Mouse (Mus musculus): ENCODE data around the gene Pth2. TPM values are rescaled to one million over a fixed set of nuclear protein-coding genes. Genes with fewer than 3 reads are reported as not detected.
"Not testable (repeated sequence)": the region's sequence is repeated elsewhere in the genome, so short reads cannot be mapped to it uniquely, and the experiment has no call there.

Gene Pth2
- total RNA-seq, 4 experiments from 2014 or later: not detected

DNA sequence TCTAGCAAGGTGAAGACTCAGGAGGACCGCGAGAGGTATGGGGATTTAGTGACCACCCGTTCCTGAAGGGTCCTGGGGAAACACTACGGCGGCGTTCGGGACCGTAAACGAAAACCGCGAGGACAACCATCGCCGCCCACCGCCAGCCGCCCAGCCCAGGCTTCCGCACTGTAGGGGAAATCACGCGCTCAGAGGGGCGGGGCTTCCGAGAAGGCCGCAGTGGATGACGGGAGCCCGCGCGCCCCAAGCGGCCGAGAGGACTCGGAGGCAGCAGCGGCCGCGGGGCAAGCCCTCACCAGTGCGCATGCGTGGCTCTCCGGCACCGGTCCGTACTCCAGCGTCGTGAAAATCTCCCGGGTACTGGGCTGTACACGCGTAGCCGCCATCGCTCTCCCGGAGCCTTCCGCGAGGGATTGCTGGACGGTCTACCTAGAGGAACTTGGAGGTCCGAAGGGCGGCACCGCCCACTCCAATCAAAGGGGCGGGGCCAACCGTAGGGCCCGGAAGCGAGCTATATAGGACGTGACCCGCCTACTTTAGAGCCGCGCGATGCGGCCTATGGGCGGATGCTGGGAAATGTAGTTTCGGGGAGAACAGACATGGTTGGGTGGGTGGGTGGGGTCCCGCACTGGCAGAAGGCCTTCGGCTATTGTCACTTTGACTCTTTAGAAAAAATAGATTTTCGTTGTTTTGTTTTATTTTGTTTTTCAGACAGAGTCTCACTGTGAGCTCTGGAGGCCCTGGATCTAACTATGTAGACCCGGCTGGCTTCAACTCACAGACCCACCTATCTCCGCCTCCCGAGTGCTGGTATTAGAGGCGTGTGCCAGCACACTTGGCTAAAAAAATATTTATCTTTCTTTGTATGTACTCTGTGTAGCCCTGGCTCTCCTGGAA is 26.5 kb upstream of the Pth2 start, which contains the start of the genes Pih1d1 and Aldh16a1:
Gene Pih1d1, plus strand, starts transcription at position 208 of the 897 bp plus-strand sequence.
Gene Aldh16a1, minus strand, starts transcription at position 489 of the 897 bp plus-strand sequence.
- DNase-seq: peak; percentile 93

DNA sequence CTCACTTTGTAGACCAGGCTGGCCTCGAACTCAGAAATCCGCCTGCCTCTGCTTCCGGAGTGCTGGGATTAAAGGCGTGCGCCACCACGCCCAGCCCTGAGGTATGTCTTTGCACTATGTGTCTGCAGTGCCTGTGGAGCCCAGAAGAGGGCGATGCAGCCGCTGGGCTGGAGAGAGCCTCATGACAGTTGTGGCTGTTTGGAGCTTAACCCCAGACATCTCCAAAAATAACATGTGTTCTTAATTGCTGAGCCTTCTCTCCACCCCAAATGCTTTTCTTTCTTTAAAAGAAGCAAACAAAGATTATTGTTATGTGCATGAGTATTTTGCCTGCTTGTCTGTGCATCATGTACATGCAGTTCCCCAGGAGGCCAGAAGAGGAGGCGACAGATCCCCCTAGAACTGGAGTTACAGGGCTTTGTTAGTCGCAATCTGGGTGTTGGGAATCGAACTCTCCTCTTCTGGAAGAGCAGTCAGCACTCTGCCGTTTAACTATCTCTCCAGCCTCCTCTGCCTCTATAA is 25.7 kb upstream of the Pth2 start:
- no peak for DNase-seq

DNA sequence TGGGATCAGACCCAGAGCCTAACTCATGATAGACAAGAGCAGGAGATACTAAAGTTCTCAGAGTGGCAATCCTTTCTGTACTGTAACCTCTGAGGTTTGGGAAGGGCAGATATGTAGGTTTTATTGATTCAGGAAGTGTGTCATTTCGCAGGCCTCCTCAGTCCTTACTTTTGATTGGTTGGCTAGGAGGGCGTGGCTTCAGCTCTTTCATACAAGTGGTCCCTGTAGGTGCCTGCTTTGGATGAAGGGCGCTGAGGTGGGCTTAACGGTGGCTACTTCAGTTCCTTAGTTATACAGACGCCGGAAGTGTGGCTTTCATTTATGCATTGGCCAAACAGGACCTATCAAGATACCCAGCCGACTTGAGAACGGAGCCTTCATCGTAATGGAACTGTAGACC is 25.2 kb upstream of the Pth2 start:
- DNase-seq: no peak

DNA sequence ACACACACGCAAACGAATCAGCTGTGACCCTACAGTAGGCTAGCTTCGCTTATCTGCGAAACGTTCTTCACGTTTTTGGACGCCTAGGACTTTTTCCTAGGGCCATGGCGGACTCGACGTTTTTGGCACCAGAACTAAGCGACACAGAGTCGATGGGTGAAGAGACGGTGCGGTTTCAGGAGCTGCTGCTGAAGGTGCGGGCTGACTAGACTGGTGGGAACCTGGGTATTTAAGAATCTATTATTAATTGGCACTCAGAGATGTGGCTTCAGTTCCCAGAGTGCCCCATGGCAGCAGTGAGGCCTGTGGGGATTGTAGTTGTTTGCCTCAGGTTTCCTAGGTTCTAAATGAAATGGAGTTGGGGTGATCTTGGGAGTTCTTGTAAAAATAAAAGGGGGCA is 24.6 kb upstream of the Pth2 start:
- no peak for DNase-seq

DNA sequence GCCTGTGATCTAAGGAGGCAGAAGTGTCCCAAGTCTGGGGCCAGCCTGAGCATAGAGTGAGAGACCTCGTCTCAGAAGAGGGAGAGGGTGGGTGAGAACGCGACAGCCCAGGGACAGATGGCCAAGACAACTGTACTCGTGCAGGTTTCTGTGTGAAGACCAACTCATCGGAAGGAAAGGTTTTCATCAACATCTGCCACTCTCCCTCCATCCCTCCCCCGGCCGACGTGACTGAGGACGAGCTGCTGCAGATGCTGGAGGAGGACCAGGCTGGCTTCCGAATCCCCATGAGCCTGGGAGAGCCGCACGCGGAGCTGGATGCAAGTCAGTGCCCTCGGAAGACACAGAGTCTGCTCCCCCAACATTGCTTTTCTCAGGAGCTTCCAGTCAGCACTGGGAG is 23.3 kb upstream of the Pth2 start:
- DNase-seq: no peak

DNA sequence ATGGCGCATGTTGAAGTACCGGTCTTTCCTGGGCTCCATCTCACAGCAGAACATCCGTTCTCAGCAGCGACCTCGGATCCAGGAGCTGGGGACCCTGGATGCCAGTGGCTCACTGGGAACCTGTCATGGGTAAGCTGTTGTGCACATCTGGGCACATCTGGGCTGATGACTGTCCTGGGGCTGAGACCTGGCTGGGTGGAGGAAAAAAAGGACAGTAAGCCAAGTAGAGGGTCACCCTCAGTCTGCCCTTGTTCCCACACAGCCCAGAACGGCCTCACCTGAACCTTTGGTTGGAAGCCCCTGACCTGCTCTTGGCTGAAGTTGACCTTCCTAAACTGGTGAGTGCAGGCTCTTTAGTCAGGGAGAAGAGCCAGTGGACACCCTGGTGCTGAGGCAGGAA is 21.8 kb upstream of the Pth2 start:
- no peak for DNase-seq

DNA sequence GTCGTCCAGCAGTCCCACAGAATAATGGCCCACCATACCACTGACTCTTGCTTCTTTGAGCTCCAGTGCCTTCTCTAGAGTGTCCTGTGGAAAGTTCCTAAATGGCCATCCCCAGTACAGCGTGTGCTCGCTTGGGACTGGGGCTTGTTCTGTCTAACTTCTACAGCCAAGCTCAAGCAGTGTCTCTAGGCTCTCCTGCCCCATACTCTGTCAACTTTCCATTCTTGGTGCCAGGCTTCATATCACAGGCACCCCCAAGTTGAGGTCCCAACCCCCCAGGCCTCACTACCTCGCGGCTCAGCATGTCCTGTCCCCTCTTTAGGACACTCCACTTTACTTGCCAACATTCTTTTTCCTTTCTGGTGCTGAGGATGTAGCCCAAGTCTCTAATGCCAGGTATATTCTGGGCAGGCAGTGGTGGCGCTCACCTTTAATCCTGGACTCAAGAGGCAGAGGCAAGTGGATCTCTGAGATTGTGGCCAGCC is 20.4 kb upstream of the Pth2 start:
- DNase-seq: no peak

DNA sequence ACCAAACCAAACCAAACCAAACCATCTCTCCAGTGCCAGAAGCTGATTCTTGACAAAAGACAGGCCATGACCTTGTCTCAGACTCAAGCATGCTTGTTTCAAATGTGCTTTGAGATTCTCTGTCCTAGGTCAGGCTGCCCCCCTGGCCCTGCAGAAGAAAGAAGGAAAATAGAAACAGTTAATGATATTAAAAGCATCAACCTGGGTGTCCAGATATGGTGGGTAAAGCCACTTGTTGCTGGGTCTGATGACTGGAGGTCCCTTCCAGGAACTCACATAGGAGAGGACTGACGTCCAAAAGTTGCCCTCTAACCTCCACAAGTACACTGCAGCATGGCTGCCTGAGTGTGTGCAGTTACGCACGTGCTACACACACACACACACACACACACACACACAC is 19.9 kb upstream of the Pth2 start:
- no peak for DNase-seq

DNA sequence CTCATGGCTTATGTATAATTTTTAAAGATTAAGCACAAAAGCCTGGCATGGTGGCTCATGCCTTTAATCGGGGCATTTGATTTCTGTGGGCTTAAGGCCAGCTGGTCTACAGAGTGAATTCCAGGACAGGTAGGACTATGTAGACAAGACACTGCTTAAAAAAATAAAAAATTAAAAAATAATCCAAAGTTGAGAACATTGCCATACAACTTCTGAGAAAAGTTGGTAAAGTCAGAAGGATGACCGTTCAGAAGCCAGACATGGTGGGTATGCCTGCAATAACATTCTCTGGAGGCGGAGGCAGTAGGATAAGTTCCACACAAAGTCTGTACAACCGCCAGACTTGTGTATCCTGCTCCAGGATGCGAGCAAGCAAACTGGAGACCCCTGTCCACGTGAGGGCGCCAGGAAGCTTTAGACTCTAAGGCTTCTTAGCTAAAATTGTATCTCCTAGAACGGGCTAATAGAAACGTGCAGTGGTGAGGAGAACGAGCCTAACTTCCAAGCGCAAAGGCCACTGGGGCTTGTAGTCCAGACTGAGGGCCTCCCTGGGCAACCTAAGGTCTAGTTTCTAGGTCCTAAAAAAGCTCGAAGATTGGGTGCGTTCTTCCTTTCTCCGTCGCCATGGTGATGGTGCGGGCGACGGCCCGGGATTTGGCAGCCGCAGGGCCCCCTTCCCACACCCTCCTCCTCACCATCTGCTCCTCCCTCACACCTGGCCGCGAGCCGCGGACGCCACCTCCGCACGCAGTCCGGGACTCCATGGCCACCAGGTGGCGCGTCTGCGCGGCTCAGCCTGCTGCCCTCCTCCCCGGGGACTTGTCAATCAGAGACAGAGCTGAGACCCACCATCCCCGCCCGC is 19.0 kb upstream of the Pth2 start:
- peak; percentile 76 for DNase-seq

DNA sequence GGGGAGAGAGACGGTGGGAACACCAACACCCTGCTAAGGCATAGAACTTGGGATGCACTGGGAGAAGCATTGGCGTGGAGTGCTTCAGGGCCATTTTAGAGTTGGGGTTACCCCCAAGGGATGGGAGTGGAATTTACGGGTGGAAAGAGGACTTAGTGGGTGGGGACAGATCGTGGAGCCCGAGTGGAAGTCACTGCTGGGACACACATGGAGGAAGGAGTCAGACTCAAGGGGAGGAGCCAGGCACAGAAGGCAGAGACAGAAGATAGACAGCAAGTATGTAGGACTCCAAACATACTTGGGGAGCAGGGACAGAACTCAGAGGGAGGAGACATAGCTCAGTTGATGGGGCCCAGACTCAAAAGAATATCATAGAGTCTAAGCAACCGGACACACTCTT is 18.2 kb upstream of the Pth2 start:
- DNase-seq: no peak

DNA sequence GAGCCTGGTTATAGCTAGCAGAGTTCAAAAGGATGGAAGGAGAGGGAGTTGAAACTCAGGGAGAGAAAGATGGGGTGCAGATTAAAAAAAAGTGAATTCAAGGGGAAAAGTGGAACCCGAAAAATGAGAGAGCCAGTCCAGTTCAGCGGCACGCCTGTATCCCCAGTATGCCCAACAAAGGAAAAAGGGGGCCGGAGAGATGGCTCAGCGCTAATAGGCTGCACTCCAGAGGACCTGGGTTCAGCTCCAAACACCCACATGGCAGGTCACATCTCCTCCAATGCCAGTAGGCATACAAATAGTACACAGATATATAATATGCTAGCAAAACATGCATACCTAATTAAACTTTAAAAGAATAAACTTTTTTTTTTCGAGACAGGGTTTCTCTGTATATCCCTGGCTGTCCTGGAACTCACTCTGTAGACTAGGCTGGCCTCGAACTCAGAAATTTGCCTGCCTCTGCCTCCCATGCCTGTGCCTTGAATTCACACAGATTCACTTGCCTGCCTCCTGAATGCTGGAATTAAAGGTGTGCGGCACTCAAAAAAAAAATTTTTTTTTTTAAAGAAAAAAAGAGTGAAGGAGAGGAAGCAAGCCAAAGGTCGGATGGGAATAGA is 17.7 kb upstream of the Pth2 start:
- DNase-seq: no peak

DNA sequence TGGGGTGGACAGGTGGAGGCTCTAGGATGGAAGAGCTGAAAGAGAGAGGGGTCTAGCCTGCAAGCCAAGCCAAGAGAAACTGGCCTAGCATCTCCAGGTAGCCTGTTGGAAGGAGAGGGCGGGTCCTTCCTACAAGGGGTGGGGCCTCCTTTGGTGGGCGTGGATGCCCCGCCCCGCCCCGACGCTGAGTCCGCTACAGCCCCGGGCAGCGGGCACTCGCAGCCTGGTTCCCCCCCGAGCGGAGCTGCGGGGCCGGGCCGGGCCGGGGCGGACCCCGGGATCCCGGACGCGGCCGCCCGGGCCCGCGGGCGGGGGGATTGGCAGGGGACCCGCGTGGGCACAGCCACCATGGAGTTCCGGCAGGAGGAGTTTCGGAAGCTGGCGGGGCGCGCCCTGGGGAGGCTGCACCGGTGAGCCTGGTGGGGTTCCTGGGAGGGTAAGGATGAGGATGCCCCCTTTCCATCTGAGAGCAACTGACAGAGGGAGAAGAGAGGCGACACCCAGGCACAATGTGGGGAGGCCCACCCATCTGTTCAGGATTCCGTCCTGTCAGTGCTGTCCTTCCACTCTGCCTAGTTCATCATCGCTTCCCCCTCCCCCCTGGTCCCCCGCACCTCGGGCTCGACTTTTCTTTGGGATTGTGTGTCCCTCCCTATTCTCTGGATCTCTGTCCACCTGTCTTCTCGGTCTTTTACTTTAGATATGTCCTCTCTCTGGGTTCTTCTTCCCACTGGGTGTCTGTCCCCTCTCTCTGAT is 16.9 kb upstream of the Pth2 start, which contains the start of gene Slc17a7:
Gene Slc17a7, plus strand, starts transcription at position 215 of the 756 bp plus-strand sequence.
- no peak for DNase-seq

DNA sequence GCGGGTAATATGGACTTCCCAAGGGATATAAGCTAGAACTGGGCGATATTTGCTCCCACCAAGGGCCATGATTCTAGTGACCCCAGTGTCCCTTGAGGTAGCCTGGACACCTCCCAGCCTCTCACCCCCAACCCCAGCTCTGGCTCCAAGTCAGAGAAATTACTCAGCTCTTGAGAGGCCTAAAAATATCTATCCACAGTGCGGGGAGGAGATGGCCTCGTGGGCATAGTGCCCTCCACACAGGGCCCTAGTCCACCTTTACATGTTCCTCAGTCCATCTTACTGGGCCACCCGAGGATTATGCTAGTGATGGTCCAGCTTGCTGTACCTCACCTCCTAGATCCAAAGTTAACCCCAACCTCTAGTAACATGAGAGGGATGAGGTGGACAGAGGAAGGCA is 16.0 kb upstream of the Pth2 start:
- no peak for DNase-seq

DNA sequence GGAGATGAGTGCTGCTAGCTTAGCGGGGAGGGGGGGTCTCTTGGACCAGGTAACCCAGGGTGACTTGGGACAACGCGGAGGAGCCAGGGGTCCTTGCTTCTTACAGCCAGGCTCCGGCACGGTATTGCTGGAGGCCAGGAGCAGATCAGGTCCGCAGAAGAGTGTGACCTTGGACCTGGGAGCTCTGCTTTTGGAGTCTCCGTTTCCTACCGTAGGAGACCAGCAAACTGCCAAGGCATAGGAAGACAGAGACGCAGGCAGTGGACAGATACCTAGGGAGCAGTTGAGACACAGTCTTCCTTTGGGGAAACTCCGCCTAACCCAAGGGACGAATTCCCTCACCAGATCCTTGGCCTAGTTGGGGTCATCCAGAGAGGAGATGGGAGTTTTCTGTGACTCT is 15.1 kb upstream of the Pth2 start:
- DNase-seq: no peak

DNA sequence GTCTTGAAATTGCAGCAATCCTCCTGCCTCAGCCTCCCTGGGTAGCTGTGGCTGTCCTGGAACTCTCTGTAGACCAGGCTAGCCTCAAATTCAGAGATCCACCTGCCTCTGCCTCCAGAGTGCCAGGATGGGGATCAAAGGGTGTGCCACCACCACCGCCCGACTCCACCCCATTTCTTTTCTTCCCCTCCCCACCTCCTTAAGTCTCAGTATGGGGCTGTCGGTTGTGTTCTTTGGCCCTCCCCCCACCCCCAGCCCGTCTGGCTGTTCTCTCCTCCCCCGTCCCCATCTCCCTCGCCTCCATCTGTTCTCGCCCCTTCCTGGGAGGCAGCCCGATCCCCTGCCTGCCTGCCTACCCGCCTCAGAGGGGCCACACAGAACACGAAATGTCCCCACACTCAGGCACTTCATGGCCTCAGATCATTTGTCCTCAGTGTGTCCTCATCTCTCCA is 13.8 kb upstream of the Pth2 start:
- no peak for DNase-seq

DNA sequence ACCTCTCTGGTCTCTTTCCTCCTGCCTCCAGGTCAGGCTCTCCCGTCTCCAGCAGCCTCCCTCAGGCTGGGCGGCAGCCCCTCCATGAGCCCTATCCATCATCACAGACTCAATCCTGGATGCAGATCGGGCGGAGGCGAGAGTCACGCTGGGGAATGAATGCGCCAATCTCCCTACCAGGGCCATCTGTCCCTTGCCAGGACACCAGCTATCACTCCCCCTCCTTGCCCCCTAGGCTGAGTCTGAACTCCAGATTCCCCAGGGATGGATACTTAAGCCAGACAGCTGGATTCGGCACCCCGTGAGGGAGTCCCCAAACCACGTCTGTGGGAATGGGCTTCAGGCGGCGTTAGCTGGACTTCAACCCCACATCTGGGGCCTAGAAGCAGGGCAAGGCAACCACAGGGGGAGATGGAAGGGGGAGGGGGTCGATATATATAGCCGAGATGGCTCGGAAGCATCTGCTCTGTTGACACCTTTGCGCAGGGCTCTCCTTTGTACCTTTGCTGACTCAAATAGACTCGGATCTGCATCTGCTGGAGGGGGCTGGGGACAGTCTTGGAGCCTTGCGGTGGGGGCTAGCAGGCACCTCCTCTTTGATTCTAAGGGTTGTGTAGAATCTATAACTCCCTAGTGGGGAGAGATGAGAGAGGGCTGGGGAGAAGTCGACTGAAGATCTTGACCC is 12.9 kb upstream of the Pth2 start:
- no peak for DNase-seq

DNA sequence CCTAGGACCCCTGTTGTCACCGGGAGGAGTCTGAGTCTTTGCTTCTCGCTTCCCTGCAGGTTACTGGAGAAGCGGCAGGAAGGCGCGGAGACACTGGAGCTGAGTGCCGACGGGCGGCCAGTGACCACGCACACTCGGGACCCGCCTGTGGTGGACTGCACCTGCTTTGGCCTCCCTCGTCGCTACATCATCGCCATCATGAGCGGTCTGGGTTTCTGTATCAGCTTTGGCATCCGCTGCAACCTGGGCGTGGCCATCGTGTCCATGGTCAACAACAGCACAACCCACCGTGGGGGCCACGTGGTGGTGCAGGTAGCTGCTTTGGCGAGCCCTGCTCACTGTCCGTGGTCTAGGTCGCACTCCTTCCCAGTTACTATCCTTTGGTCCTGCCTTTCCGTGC is 12.1 kb upstream of the Pth2 start:
- no peak for DNase-seq

DNA sequence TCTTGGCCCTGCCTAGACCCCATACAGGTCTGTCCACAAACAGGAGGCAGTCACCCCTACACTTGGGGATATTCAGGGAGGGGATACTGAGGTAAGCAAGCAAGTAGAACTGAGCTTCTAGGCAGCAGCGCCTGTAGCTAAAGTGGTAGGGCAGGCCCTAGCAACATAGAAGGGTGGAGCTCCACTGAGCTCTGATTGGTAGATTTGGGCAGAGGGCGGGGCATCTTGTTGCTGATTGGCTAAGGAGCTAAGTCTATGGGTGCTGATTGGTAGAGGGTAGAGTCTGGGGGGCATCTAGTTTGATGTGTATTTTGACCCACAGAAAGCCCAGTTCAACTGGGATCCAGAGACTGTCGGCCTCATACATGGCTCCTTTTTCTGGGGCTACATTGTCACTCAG is 11.3 kb upstream of the Pth2 start:
- DNase-seq: no peak

DNA sequence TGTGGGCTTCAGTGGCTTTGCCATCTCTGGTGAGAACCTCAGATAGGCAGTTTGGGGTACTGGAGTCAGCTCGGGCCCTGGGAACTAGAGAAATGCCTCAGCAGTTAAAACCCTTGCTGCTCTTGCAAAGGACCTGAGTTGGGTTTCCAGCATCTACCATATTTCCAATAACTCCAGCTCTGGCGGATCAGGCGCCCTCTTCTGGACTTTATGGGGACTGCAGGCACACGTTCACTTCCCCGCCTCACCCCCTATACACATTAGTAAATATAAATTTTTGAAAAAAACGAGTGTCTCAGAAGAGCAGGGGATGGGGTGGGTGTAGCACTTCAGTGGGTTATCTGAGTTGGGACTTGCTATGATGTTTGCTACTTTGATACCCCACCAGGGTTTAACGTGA is 7.8 kb upstream of the Pth2 start:
- no peak for DNase-seq

DNA sequence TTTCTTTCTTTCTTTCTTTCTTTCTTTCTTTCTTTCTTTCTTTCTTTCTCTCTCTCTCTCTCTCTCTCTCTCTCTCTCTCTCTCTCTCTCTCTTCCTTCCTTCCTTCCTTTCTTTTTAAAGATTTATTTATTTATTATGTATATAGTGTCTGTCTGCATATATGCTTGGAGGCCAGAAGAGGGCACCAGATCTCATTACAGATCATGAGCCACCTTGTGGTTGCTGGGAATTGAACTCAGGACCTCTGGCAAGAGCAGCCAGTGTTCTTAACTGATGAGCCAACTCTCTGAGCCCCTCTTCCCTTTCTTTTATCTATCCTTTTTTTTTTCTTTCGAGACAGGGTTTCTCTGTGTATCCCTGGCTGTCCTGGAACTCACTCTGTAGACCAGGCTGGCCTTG is 7.0 kb upstream of the Pth2 start:
- DNase-seq: not testable (repeated sequence)

Measured in adrenal gland, adult 8-10 months (tissue).